Mouse (Mus musculus) urinary bladder, postnatal 14 days (tissue): ENCODE data around the gene Olfr1489.
"Not testable (repeated sequence)": the region's sequence is repeated elsewhere in the genome, so short reads cannot be mapped to it uniquely, and the experiment has no call there.

Experiments
- DNase-seq: peaks from one replicate; pipeline ENCODE4 v3.0.0; 2021; ENCODE audit warnings: low spot score

Olfr1489 gene

DNA sequence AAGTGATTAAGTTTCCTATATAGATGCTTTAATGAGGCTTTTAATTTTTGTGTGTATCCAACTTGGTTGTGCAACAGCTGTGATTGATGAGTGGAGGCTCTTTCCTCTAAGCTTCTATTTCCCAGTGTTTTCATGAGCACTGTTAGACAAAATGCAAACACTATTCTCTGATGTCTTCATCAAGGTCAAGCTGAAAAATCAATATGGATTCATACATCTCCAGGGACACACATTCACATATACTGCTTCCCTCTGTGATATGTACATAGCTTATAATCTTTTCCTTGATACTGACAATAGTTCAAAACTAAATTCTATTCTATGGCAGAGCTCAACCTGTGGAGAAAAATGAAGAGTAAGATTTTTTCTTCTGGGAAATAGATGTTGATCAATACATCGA lies at the start of gene Olfr1489:
Olfr1489 (plus strand) TSS at position 301 of the 400 bp plus-strand sequence.
- no peak for DNase-seq

DNA sequence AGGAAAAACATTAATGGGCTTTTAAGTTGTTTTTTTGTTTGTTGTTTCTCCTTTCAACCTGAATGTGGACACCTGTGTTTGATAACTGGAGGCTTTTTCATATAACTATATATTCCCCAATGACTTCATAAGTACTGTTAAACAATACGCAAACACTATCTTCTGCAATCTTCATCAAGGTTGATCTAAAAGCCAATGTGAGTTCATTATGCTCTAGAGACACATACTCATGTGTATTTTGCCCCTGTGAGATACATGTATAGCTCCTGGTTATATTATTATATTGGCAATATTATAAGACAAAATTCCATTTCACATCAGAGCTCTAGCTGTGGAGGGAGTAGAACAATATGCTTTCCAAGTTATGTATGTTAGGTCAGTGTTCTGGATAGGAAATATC lies 48.2 kb upstream of the Olfr1489 start, which contains the start of gene Olfr1484:
Olfr1484 (plus strand) TSS at position 301 of the 400 bp plus-strand sequence.
- no peak for DNase-seq

DNA sequence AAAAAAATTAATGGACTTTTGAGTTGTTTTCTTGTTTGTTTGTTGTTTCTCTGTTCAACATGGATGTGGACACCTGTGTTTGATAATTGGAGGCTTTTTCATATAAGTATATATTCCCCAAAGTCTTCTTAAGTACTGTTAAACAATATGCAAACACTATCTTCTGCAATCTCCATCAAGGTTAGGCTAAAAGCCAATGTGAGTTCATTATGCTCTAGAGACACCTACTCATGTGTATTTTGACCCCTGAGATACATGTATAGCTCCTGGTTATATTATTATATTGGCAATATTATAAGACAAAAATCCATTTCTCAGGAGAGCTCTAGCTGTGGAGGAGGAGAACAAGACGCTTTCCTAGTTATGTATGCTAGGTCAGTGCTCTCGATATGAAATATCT lies 14.3 kb upstream of the Olfr1489 start, which contains the start of gene Olfr1487:
Olfr1487 (plus strand) TSS at position 301 of the 400 bp plus-strand sequence.
- DNase-seq: not testable (repeated sequence)

DNA sequence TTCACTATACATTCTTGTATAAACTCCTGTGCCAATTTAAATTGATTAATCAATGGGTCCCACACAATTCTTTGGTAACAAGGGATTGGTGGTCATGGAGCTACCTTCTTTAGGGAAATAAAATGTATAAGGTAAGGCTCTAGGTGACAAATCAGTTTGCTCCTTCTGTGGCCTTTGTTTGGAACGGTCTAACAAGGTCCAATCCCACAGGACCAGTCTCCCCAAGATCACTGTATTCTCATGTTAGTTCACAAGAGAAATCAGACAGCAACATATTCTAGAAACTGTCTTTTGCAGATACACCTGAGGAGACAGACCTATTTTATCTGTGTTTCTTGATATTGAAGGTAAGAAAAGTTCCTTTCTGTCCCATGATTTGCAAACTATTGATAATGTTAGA lies 19.4 kb downstream of the Olfr1489 start, which contains the start of gene Olfr1490:
Olfr1490 (plus strand) TSS at position 301 of the 400 bp plus-strand sequence.
- DNase-seq: no peak
